Mouse (Mus musculus): ENCODE results near the gene Tsr3.

DNA sequence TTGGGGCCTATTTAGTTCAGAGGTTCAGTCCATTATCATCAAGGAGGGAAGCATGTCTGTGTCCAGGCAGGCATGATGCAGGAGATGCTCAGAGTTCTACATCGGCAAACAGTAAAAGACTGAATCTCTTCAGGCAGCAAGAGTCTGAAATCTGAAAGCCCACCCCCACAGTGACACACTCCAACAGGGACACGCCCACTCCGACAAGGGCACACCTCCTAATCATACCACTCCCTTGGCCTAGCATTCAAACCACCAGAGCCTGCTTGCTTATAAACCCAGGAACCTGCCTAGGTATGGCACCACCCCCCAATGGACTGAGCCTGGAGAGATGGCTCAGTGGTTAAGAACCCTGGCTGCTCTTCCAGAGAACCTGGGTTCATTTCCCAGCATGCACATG is 24.5 kb upstream of the Tsr3 start:
- TF ChIP-seq CTCF (IDR thresholded peaks at IDR 0.05; ENCODE audit: low read depth, low read length) (no peak), POLR2A (IDR thresholded peaks at IDR 0.05; ENCODE audit: extremely low read depth, insufficient read depth, low read length) (no peak)

Measured in liver, adult 2 months (tissue).